Mouse (Mus musculus): ENCODE data around the gene Ccn2. TPM values are rescaled to one million over a fixed set of nuclear protein-coding genes. Genes with fewer than 3 reads are reported as not detected.

Gene Ccn2
- polyA plus RNA-seq, 1 experiment from 2014 or later: 20.5 TPM

- Histone ChIP-seq H3K27me3 (ENCODE audit: insufficient read depth, poor library complexity, severe bottlenecking) (no peaks in the 10 kb centered on the region), H3K9me3 (no peaks in the 10 kb centered on the region), H3K36me3 (no peaks in the 10 kb centered on the region), H3K4me1 (peaks cover 46% of the 10 kb centered on the region), H3K27ac (peak overlapping the region; percentile 42; the same call in 1 of the 2 replicates), H3K4me3 (no peak overlapping the region)
- 71% methylated on average over 5 of the region's 5 CpGs for WGBS
- no peak for DNase-seq (ENCODE audit: low spot score)
Measured at GRCm38 (mm10) chr10:24591741-24592140, 3.5 kb upstream of the Ccn2 start.

GRCm38 (mm10) chr10:24592318-24592717 lies 2.9 kb upstream of the Ccn2 start:
- Histone ChIP-seq H3K4me1 (peaks cover 52% of the 10 kb centered on the region), H3K36me3 (0 out of 2 replicates have a peak, but pooled peaks cover 2% of the 10 kb centered on the region), H3K4me3 (no peak overlapping the region), H3K27me3 (ENCODE audit: insufficient read depth, poor library complexity, severe bottlenecking) (no peaks in the 10 kb centered on the region), H3K27ac (no peak overlapping the region; the same call in 1 of the 2 replicates), H3K9me3 (no peaks in the 10 kb centered on the region)
- no peak for DNase-seq (ENCODE audit: low spot score)
- 63% methylated on average over 2 of the region's 2 CpGs for WGBS

GRCm38 (mm10) chr10:24592969-24593368 lies 2.3 kb upstream of the Ccn2 start:
- WGBS: 20% methylated on average over 7 of the region's 7 CpGs
- 0 out of 2 replicates have a peak overlapping the region, but pooled peaks have one; percentile 3 for H3K4me3 ChIP-seq
- H3K27me3 ChIP-seq (ENCODE audit: insufficient read depth, poor library complexity, severe bottlenecking): no peaks in the 10 kb centered on the region
- no peak for DNase-seq (ENCODE audit: low spot score)
- peaks cover 6% of the 10 kb centered on the region; the same call in 1 of the 2 replicates for H3K36me3 ChIP-seq
- no peaks in the 10 kb centered on the region for H3K9me3 ChIP-seq
- H3K4me1 ChIP-seq: peaks cover 53% of the 10 kb centered on the region
- peak overlapping the region; percentile 84 for H3K27ac ChIP-seq

GRCm38 (mm10) chr10:24593556-24593955 lies 1.7 kb upstream of the Ccn2 start:
- peak overlapping the region; percentile 84; the same call in 1 of the 2 replicates for H3K27ac ChIP-seq
- peaks cover 53% of the 10 kb centered on the region for H3K4me1 ChIP-seq
- H3K4me3 ChIP-seq: 0 out of 2 replicates have a peak overlapping the region, but pooled peaks have one; percentile 3
- DNase-seq (ENCODE audit: low spot score): peak; percentile 91
- no peaks in the 10 kb centered on the region for H3K9me3 ChIP-seq
- H3K36me3 ChIP-seq: peaks cover 6% of the 10 kb centered on the region; the same call in 1 of the 2 replicates
- no peaks in the 10 kb centered on the region for H3K27me3 ChIP-seq (ENCODE audit: insufficient read depth, poor library complexity, severe bottlenecking)
- 48% methylated on average over 4 of the region's 4 CpGs for WGBS

GRCm38 (mm10) chr10:24596003-24596868 lies 994 bp downstream of the Ccn2 start:
- no peak for DNase-seq (ENCODE audit: low spot score)
- Histone ChIP-seq H3K27me3 (ENCODE audit: insufficient read depth, poor library complexity, severe bottlenecking) (no peaks in the 10 kb centered on the region), H3K36me3 (peaks cover 6% of the 10 kb centered on the region; the same call in 1 of the 2 replicates), H3K9me3 (no peaks in the 10 kb centered on the region), H3K27ac (peak overlapping the region; percentile 95), H3K4me3 (peak overlapping the region; percentile 76), H3K4me1 (peaks cover 50% of the 10 kb centered on the region)
- 13% methylated on average over 31 of the region's 31 CpGs for WGBS

GRCm38 (mm10) chr10:24596869-24597339 lies 1.7 kb downstream of the Ccn2 start:
- no peaks in the 10 kb centered on the region for H3K27me3 ChIP-seq (ENCODE audit: insufficient read depth, poor library complexity, severe bottlenecking)
- H3K27ac ChIP-seq: peak overlapping the region; percentile 95
- H3K4me3 ChIP-seq: peak overlapping the region; percentile 76
- WGBS: 43% methylated on average over 7 of the region's 7 CpGs
- H3K4me1 ChIP-seq: peaks cover 45% of the 10 kb centered on the region
- DNase-seq (ENCODE audit: low spot score): no peak
- H3K9me3 ChIP-seq: no peaks in the 10 kb centered on the region
- H3K36me3 ChIP-seq: peaks cover 6% of the 10 kb centered on the region; the same call in 1 of the 2 replicates

- DNase-seq (ENCODE audit: low spot score): no peak
- Histone ChIP-seq H3K27ac (peak overlapping the region; percentile 95; the same call in 1 of the 2 replicates), H3K27me3 (ENCODE audit: insufficient read depth, poor library complexity, severe bottlenecking) (no peaks in the 10 kb centered on the region), H3K36me3 (peaks cover 6% of the 10 kb centered on the region; the same call in 1 of the 2 replicates), H3K9me3 (no peaks in the 10 kb centered on the region), H3K4me1 (peaks cover 37% of the 10 kb centered on the region), H3K4me3 (peak overlapping the region; percentile 76; the same call in 1 of the 2 replicates)
- WGBS: 84% methylated on average over 4 of the region's 4 CpGs
Measured at GRCm38 (mm10) chr10:24597789-24598188, 2.5 kb downstream of the Ccn2 start.

- WGBS: 89% methylated on average over 6 of the region's 6 CpGs
- Histone ChIP-seq H3K27me3 (ENCODE audit: insufficient read depth, poor library complexity, severe bottlenecking) (no peaks in the 10 kb centered on the region), H3K4me1 (peaks cover 28% of the 10 kb centered on the region), H3K4me3 (no peak overlapping the region), H3K36me3 (peaks cover 6% of the 10 kb centered on the region; the same call in 1 of the 2 replicates), H3K27ac (no peak overlapping the region), H3K9me3 (no peaks in the 10 kb centered on the region)
- no peak for DNase-seq (ENCODE audit: low spot score)
Measured at GRCm38 (mm10) chr10:24598693-24599092, 3.5 kb downstream of the Ccn2 start.

- no peaks in the 10 kb centered on the region for H3K9me3 ChIP-seq
- no peak overlapping the region for H3K4me3 ChIP-seq
- peaks cover 6% of the 10 kb centered on the region; the same call in 1 of the 2 replicates for H3K36me3 ChIP-seq
- no peak for DNase-seq (ENCODE audit: low spot score)
- WGBS: 72% methylated on average over 5 of the region's 5 CpGs
- H3K4me1 ChIP-seq: peaks cover 17% of the 10 kb centered on the region
- H3K27me3 ChIP-seq (ENCODE audit: insufficient read depth, poor library complexity, severe bottlenecking): no peaks in the 10 kb centered on the region
- no peak overlapping the region for H3K27ac ChIP-seq
Measured at GRCm38 (mm10) chr10:24599802-24600201, 4.6 kb downstream of the Ccn2 start.

- H3K4me3 ChIP-seq: no peak overlapping the region
- 63% methylated on average over 2 of the region's 2 CpGs for WGBS
- no peaks in the 10 kb centered on the region for H3K9me3 ChIP-seq
- DNase-seq (ENCODE audit: low spot score): no peak
- H3K27ac ChIP-seq: no peak overlapping the region
- H3K27me3 ChIP-seq (ENCODE audit: insufficient read depth, poor library complexity, severe bottlenecking): no peaks in the 10 kb centered on the region
- no peaks in the 10 kb centered on the region for H3K36me3 ChIP-seq
- no peaks in the 10 kb centered on the region for H3K4me1 ChIP-seq
Measured at GRCm38 (mm10) chr10:24603035-24603434, 7.8 kb downstream of the Ccn2 start.

GRCm38 (mm10) chr10:24603727-24604126 lies 8.5 kb downstream of the Ccn2 start:
- Histone ChIP-seq H3K4me3 (no peak overlapping the region), H3K36me3 (no peaks in the 10 kb centered on the region), H3K9me3 (no peaks in the 10 kb centered on the region), H3K27me3 (ENCODE audit: insufficient read depth, poor library complexity, severe bottlenecking) (no peaks in the 10 kb centered on the region), H3K4me1 (no peaks in the 10 kb centered on the region), H3K27ac (no peak overlapping the region)
- DNase-seq (ENCODE audit: low spot score): no peak

GRCm38 (mm10) chr10:24609146-24609545 lies 13.9 kb downstream of the Ccn2 start:
- H3K9me3 ChIP-seq: no peaks in the 10 kb centered on the region
- WGBS: 88% methylated on average over 3 of the region's 3 CpGs
- no peaks in the 10 kb centered on the region for H3K27me3 ChIP-seq (ENCODE audit: insufficient read depth, poor library complexity, severe bottlenecking)
- DNase-seq (ENCODE audit: low spot score): no peak
- no peak overlapping the region for H3K27ac ChIP-seq
- H3K36me3 ChIP-seq: no peaks in the 10 kb centered on the region
- H3K4me1 ChIP-seq: no peaks in the 10 kb centered on the region
- H3K4me3 ChIP-seq: no peak overlapping the region

GRCm38 (mm10) chr10:24609766-24610165 lies 14.5 kb downstream of the Ccn2 start:
- no peaks in the 10 kb centered on the region for H3K9me3 ChIP-seq
- H3K27ac ChIP-seq: no peak overlapping the region
- DNase-seq (ENCODE audit: low spot score): no peak
- 84% methylated on average over 9 of the region's 9 CpGs for WGBS
- no peak overlapping the region for H3K4me3 ChIP-seq
- H3K27me3 ChIP-seq (ENCODE audit: insufficient read depth, poor library complexity, severe bottlenecking): no peaks in the 10 kb centered on the region
- no peaks in the 10 kb centered on the region for H3K4me1 ChIP-seq
- H3K36me3 ChIP-seq: no peaks in the 10 kb centered on the region
